Mouse (Mus musculus) retina, adult 2 months (tissue): Measurements from ENCODE around the gene Aifm1.
"Not testable (repeated sequence)": the region's sequence is repeated elsewhere in the genome, so short reads cannot be mapped to it uniquely, and the experiment has no call there.

Experiments used
- DNase-seq: peaks from one replicate; pipeline ENCODE4 v3.0.0-alpha.2; 2012; ENCODE audit warnings: low read depth, low spot score

The Aifm1 gene

GRCm38 (mm10) chrX:48460496-48460895 is 52.9 kb downstream of the Aifm1 start:
- DNase-seq = no peak

GRCm38 (mm10) chrX:48456956-48457355 is 56.4 kb downstream of the Aifm1 start:
- no peak for DNase-seq

GRCm38 (mm10) chrX:48455018-48455417 is 58.3 kb downstream of the Aifm1 start:
- DNase-seq = no peak

- DNase-seq = no peak
Measured at GRCm38 (mm10) chrX:48454495-48454878, 58.9 kb downstream of the Aifm1 start.

- no peak for DNase-seq
Measured at GRCm38 (mm10) chrX:48453736-48454494, 59.4 kb downstream of the Aifm1 start.

- DNase-seq = no peak
Measured at GRCm38 (mm10) chrX:48452931-48453673, 60.3 kb downstream of the Aifm1 start.

- DNase-seq = no peak
Measured at GRCm38 (mm10) chrX:48452231-48452890, 61.0 kb downstream of the Aifm1 start.

- DNase-seq = no peak
Measured at GRCm38 (mm10) chrX:48449646-48450045, 63.7 kb downstream of the Aifm1 start.

GRCm38 (mm10) chrX:48444677-48445076 is 68.7 kb downstream of the Aifm1 start:
- DNase-seq = no peak

- DNase-seq = no peak
Measured at GRCm38 (mm10) chrX:48441954-48442353, 71.4 kb downstream of the Aifm1 start.

GRCm38 (mm10) chrX:48441548-48441947 is 71.8 kb downstream of the Aifm1 start:
- DNase-seq = no peak

GRCm38 (mm10) chrX:48439036-48439435 is 74.3 kb downstream of the Aifm1 start:
- no peak for DNase-seq

- not testable (repeated sequence) for DNase-seq
Measured at GRCm38 (mm10) chrX:48436082-48436481, 77.3 kb downstream of the Aifm1 start.

- DNase-seq = no peak
Measured at GRCm38 (mm10) chrX:48435477-48435900, 77.9 kb downstream of the Aifm1 start.

- DNase-seq = no peak
Measured at GRCm38 (mm10) chrX:48434251-48434650, 79.1 kb downstream of the Aifm1 start.

GRCm38 (mm10) chrX:48433527-48433899 is 79.8 kb downstream of the Aifm1 start:
- DNase-seq = no peak

- no peak for DNase-seq
Measured at GRCm38 (mm10) chrX:48432599-48433526, 80.5 kb downstream of the Aifm1 start.

- DNase-seq = no peak
Measured at GRCm38 (mm10) chrX:48429538-48429937, 83.8 kb downstream of the Aifm1 start.

- no peak for DNase-seq
Measured at GRCm38 (mm10) chrX:48429100-48429499, 84.3 kb downstream of the Aifm1 start.

GRCm38 (mm10) chrX:48428642-48429041 is 84.7 kb downstream of the Aifm1 start:
- DNase-seq = no peak

- no peak for DNase-seq
Measured at GRCm38 (mm10) chrX:48428241-48428640, 85.1 kb downstream of the Aifm1 start.
